17 mouse cellular contexts compared by ENCODE assay signal in the genomic region with DNA sequence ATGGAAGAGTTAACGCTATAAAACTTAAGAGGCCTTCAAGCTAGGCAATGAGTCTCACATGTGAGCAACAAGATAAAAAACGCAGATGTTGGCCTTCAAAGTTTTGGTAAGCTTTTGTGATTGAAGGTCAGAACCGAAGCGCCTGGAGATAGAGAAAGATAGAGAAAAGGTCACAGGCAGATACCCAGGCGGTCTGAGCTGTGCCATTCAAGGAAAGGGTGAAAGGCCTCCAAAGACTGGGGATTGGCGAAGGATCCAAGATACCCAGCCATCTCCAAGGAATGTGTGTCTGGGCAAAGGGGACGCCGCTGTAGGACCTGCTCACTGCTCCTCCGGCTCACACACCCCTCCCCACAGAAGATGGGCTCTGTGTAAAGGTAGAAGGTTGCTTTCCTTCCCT. TPM values are rescaled to one million over a fixed set of nuclear protein-coding genes. Genes with fewer than 3 reads are reported as not detected.
DNase-seq lines count a peak whose midpoint lies in the region; ATAC-seq and TF ChIP-seq lines count a peak whose summit lies in the region.
"Had no signal": no experiment of that assay in that cellular context is flagged by ENCODE, and none has a peak within 500 bp of the region (broad histone marks: within the 10 kb centered on the region; RNA-seq: fewer than 3 reads in every experiment).

No protein-coding gene starts in this region.

- no peak for TF ChIP-seq CTCF in lung, postnatal 0 days (IDR thresholded peaks at IDR 0.05)
- TF ChIP-seq CTCF in lung, adult 2 months (IDR thresholded peaks at IDR 0.05; ENCODE audit: insufficient read depth, low read length) = no peak
- TF ChIP-seq CTCF in liver, postnatal 0 days (IDR thresholded peaks at IDR 0.05; ENCODE audit: low read depth) = no peak
- TF ChIP-seq CTCF in midbrain, postnatal 0 days (IDR thresholded peaks at IDR 0.05) = no peak

- H3K27me3 ChIP-seq in heart, embryonic 12.5 days (replicated peaks) = no peaks in the 10 kb centered on the region
- no peaks in the 10 kb centered on the region for H3K27me3 ChIP-seq in lung, postnatal 0 days (replicated peaks; ENCODE audit: insufficient read depth, low read length)
- no peaks in the 10 kb centered on the region for H3K27me3 ChIP-seq in liver, postnatal 0 days (ENCODE audit: insufficient read depth, low read length)
- H3K27me3 ChIP-seq in midbrain, postnatal 0 days (ENCODE audit: insufficient read depth, low read length) = no peaks in the 10 kb centered on the region
- H3K27me3 ChIP-seq: hindbrain, embryonic 15.5 days; neural tube, embryonic 15.5 days had no signal

- no peak for TF ChIP-seq POLR2A in lung, adult 2 months (IDR thresholded peaks at IDR 0.05; ENCODE audit: borderline replicate concordance, extremely low read depth, low read depth, low read length)

- no peak overlapping the region for H3K4me2 ChIP-seq in heart, embryonic 12.5 days
- H3K4me2 ChIP-seq in lung, postnatal 0 days (replicated peaks; ENCODE audit: low read depth, low read length) = no peak overlapping the region
- no peak overlapping the region for H3K4me2 ChIP-seq in liver, postnatal 0 days (ENCODE audit: low read depth, low read length)
- H3K4me2 ChIP-seq in midbrain, postnatal 0 days (ENCODE audit: low read depth, low read length, poor library complexity, severe bottlenecking) = no peak overlapping the region
- H3K4me2 ChIP-seq: hindbrain, embryonic 15.5 days; neural tube, embryonic 15.5 days had no signal

- ATAC-seq in heart, embryonic 12.5 days (ENCODE audit: insufficient number of reproducible peaks, low FRiP score) = no peak
- no peak for ATAC-seq in lung, postnatal 0 days
- ATAC-seq in liver, postnatal 0 days = no peak
- ATAC-seq in midbrain, postnatal 0 days (ENCODE audit: low FRiP score) = no peak
- ATAC-seq: activated CD4-positive, CD25-positive, alpha-beta regulatory T cell, adult 4 months; forebrain, embryonic 14.5 days had no signal

- no peak overlapping the region for H3K4me3 ChIP-seq in heart, embryonic 12.5 days
- no peak overlapping the region for H3K4me3 ChIP-seq in lung, postnatal 0 days (ENCODE audit: low read depth, low read length)
- H3K4me3 ChIP-seq in lung, adult 2 months (replicated peaks; ENCODE audit: extremely low read depth, low read depth, low read length) = no peak overlapping the region
- H3K4me3 ChIP-seq in liver, postnatal 0 days (ENCODE audit: low read depth, low read length) = no peak overlapping the region
- no peak overlapping the region for H3K4me3 ChIP-seq in midbrain, postnatal 0 days (ENCODE audit: low read depth, low read length)
- H3K4me3 ChIP-seq: hindbrain, embryonic 15.5 days; neural tube, embryonic 15.5 days had no signal

- TF ChIP-seq EP300 in lung, postnatal 0 days (IDR thresholded peaks at IDR 0.05) = no peak
- TF ChIP-seq EP300 in liver, postnatal 0 days (IDR thresholded peaks at IDR 0.05; ENCODE audit: low read depth) = no peak

- WGBS in heart, embryonic 12.5 days = 75% methylated on average over 9 of the region's 9 CpGs
- 90% methylated on average over 9 of the region's 9 CpGs for WGBS in lung, postnatal 0 days
- WGBS in lung, adult 2 months = 83% methylated on average over 9 of the region's 9 CpGs
- WGBS in liver, postnatal 0 days (ENCODE audit: insufficient replicate concordance) = 68% methylated on average over 9 of the region's 9 CpGs
- WGBS in midbrain, postnatal 0 days = 94% methylated on average over 9 of the region's 9 CpGs

- peak overlapping the region; percentile 99 for H3K27ac ChIP-seq in heart, embryonic 12.5 days (ENCODE audit: poor library complexity, severe bottlenecking)
- H3K27ac ChIP-seq in lung, postnatal 0 days (ENCODE audit: low read length) = peak overlapping the region; percentile 97
- H3K27ac ChIP-seq in liver, postnatal 0 days (ENCODE audit: low read depth) = peak overlapping the region; percentile 98
- no peak overlapping the region for H3K27ac ChIP-seq in midbrain, postnatal 0 days (ENCODE audit: low read depth, low read length)
- H3K27ac ChIP-seq: macrophage had no signal

- peaks cover 18% of the 10 kb centered on the region for H3K36me3 ChIP-seq in heart, embryonic 12.5 days
- H3K36me3 ChIP-seq in lung, postnatal 0 days (ENCODE audit: insufficient read depth, low read length) = no peaks in the 10 kb centered on the region
- H3K36me3 ChIP-seq in liver, postnatal 0 days (replicated peaks; ENCODE audit: insufficient read depth, low read length) = peaks cover 11% of the 10 kb centered on the region
- H3K36me3 ChIP-seq in midbrain, postnatal 0 days (ENCODE audit: insufficient read depth, low read length) = peaks cover 37% of the 10 kb centered on the region

- peak overlapping the region; percentile 52; the same call in 1 of the 2 replicates for H3K9ac ChIP-seq in heart, embryonic 12.5 days
- H3K9ac ChIP-seq in lung, postnatal 0 days (replicated peaks; ENCODE audit: low read depth) = no peak overlapping the region
- no peak overlapping the region for H3K9ac ChIP-seq in liver, postnatal 0 days (replicated peaks)
- H3K9ac ChIP-seq in midbrain, postnatal 0 days (replicated peaks; ENCODE audit: low read length, poor library complexity, severe bottlenecking) = no peak overlapping the region
- H3K9ac ChIP-seq: hindbrain, embryonic 15.5 days; neural tube, embryonic 15.5 days had no signal

- no peak for DNase-seq in heart, adult 8-10 months (ENCODE audit: low spot score)
- no peak for DNase-seq in lung, postnatal 0 days (ENCODE audit: low spot score)
- no peak for DNase-seq in lung, adult 2 months
- peak; percentile 14 for DNase-seq in induced T-regulatory cell, adult 2 months (ENCODE audit: low read depth)
- no peak for DNase-seq in liver, postnatal 0 days
- no peak for DNase-seq in spleen, postnatal 14 days (ENCODE audit: low spot score in 2 of 2)
- no peak for DNase-seq in midbrain, postnatal 0 days (ENCODE audit: low spot score)
- DNase-seq: gastrocnemius, postnatal 14 days; kidney, postnatal 10 days had no signal

- no peaks in the 10 kb centered on the region for H3K9me3 ChIP-seq in heart, embryonic 12.5 days (replicated peaks)
- H3K9me3 ChIP-seq in lung, postnatal 0 days (ENCODE audit: low read length) = no peaks in the 10 kb centered on the region
- H3K9me3 ChIP-seq in liver, postnatal 0 days (ENCODE audit: low read length) = no peaks in the 10 kb centered on the region
- no peaks in the 10 kb centered on the region for H3K9me3 ChIP-seq in midbrain, postnatal 0 days (ENCODE audit: low read length)
- H3K9me3 ChIP-seq: hindbrain, embryonic 15.5 days; limb, embryonic 10.5 days; neural tube, embryonic 15.5 days had no signal

- peaks cover 66% of the 10 kb centered on the region for H3K4me1 ChIP-seq in heart, embryonic 12.5 days (replicated peaks)
- peaks cover 39% of the 10 kb centered on the region for H3K4me1 ChIP-seq in lung, postnatal 0 days (ENCODE audit: insufficient read depth, low read depth, low read length)
- H3K4me1 ChIP-seq in lung, adult 2 months (ENCODE audit: control insufficient read depth, insufficient read depth, low read length) = peaks cover 46% of the 10 kb centered on the region
- H3K4me1 ChIP-seq in liver, postnatal 0 days (ENCODE audit: insufficient read depth) = peaks cover 54% of the 10 kb centered on the region
- peaks cover 3% of the 10 kb centered on the region for H3K4me1 ChIP-seq in midbrain, postnatal 0 days (ENCODE audit: insufficient read depth, low read length)

RNA-seq across cellular contexts. Expression of a gene that starts 4.8 kb away (rescaled TPM):
- polyA plus RNA-seq in heart, embryonic 12.5 days (2016; fragmentation: Nextera tagmentation; extraction: Ambion mirVana) = 17.5 and 18.1 TPM in 2 replicates
- 10 to 100 TPM in 1 of 4 experiments, 1 to 10 TPM in 3; 7.3 to 10.1 (median 7.8) TPM for total RNA-seq in heart, adult 8-10 months (2022)
- polyA plus RNA-seq in lung, postnatal 0 days (2015; fragmentation: Nextera tagmentation; extraction: Ambion mirVana) = 18.9 and 21.9 TPM in 2 replicates
- 32.2 and 33.5 TPM in 2 replicates for polyA plus RNA-seq in lung, adult 2 months (2012; rRNA removed)
- polyA plus RNA-seq in liver, postnatal 0 days (2015; fragmentation: Nextera tagmentation; extraction: Ambion mirVana) = 19.1 and 19.3 TPM in 2 replicates
- total RNA-seq in midbrain, postnatal 0 days (2014; rRNA removed) = 20.9 and 22.2 TPM in 2 replicates
- polyA plus RNA-seq in midbrain, postnatal 0 days (2015; fragmentation: Nextera tagmentation; extraction: Ambion mirVana) = 16.0 and 16.6 TPM in 2 replicates

RNA-seq across cellular contexts. Expression of a gene that starts 13.2 kb away (rescaled TPM):
- polyA plus RNA-seq in heart, embryonic 12.5 days (2016; fragmentation: Nextera tagmentation; extraction: Ambion mirVana) = not detected in 2 replicates
- total RNA-seq in heart, adult 8-10 months (2022) = 1 to 10 TPM in 1 of 4 experiments, under 1 TPM in 3; 0.22 to 1.5 (median 0.52) TPM
- polyA plus RNA-seq in lung, postnatal 0 days (2015; fragmentation: Nextera tagmentation; extraction: Ambion mirVana) = 0.10 and 0.17 TPM in 2 replicates
- 0.17 and 0.29 TPM in 2 replicates for polyA plus RNA-seq in lung, adult 2 months (2012; rRNA removed)
- 0.23 and 0.33 TPM in 2 replicates for polyA plus RNA-seq in liver, postnatal 0 days (2015; fragmentation: Nextera tagmentation; extraction: Ambion mirVana)
- 0.27 TPM in 1 of 2 replicates, not detected in the other for total RNA-seq in midbrain, postnatal 0 days (2014; rRNA removed)
- not detected in 2 replicates for polyA plus RNA-seq in midbrain, postnatal 0 days (2015; fragmentation: Nextera tagmentation; extraction: Ambion mirVana)
- polyA plus RNA-seq: activated CD4-positive, CD25-positive, alpha-beta regulatory T cell, adult 4 months; embryonic facial prominence, embryonic 14.5 days; forebrain, embryonic 14.5 days; limb, embryonic 10.5 days had no signal

RNA-seq across cellular contexts. Expression of a gene that starts 17.4 kb away (rescaled TPM):
- 27.2 and 30.4 TPM in 2 replicates for polyA plus RNA-seq in heart, embryonic 12.5 days (2016; fragmentation: Nextera tagmentation; extraction: Ambion mirVana)
- total RNA-seq in heart, adult 8-10 months (2022) = 10 to 100 TPM; 14.5 to 21.0 (median 17.6) TPM
- 30.5 TPM in 2 replicates for polyA plus RNA-seq in lung, postnatal 0 days (2015; fragmentation: Nextera tagmentation; extraction: Ambion mirVana)
- polyA plus RNA-seq in lung, adult 2 months (2012; rRNA removed) = 40.2 and 43.9 TPM in 2 replicates
- polyA plus RNA-seq in liver, postnatal 0 days (2015; fragmentation: Nextera tagmentation; extraction: Ambion mirVana) = 38.5 and 42.9 TPM in 2 replicates
- 41.8 and 48.7 TPM in 2 replicates for total RNA-seq in midbrain, postnatal 0 days (2014; rRNA removed)
- 31.5 and 34.1 TPM in 2 replicates for polyA plus RNA-seq in midbrain, postnatal 0 days (2015; fragmentation: Nextera tagmentation; extraction: Ambion mirVana)

RNA-seq across cellular contexts. Expression of a gene that starts 22.1 kb away (rescaled TPM):
- polyA plus RNA-seq in heart, embryonic 12.5 days (2016; fragmentation: Nextera tagmentation; extraction: Ambion mirVana) = 36.2 and 37.3 TPM in 2 replicates
- total RNA-seq in heart, adult 8-10 months (2022) = 10 to 100 TPM; 15.5 to 24.4 (median 20.0) TPM
- polyA plus RNA-seq in lung, postnatal 0 days (2015; fragmentation: Nextera tagmentation; extraction: Ambion mirVana) = 42.5 and 44.5 TPM in 2 replicates
- 25.5 and 47.0 TPM in 2 replicates for polyA plus RNA-seq in lung, adult 2 months (2012; rRNA removed)
- 24.1 and 26.1 TPM in 2 replicates for polyA plus RNA-seq in liver, postnatal 0 days (2015; fragmentation: Nextera tagmentation; extraction: Ambion mirVana)
- total RNA-seq in midbrain, postnatal 0 days (2014; rRNA removed) = 60.7 and 61.3 TPM in 2 replicates
- polyA plus RNA-seq in midbrain, postnatal 0 days (2015; fragmentation: Nextera tagmentation; extraction: Ambion mirVana) = 64.1 and 67.8 TPM in 2 replicates

RNA-seq across cellular contexts. Expression of a gene that starts 30.2 kb away (rescaled TPM):
- 20.8 and 21.3 TPM in 2 replicates for polyA plus RNA-seq in heart, embryonic 12.5 days (2016; fragmentation: Nextera tagmentation; extraction: Ambion mirVana)
- total RNA-seq in heart, adult 8-10 months (2022) = 1 to 10 TPM; 2.3 to 3.1 (median 2.8) TPM
- polyA plus RNA-seq in lung, postnatal 0 days (2015; fragmentation: Nextera tagmentation; extraction: Ambion mirVana) = 9.8 and 10.4 TPM in 2 replicates
- polyA plus RNA-seq in lung, adult 2 months (2012; rRNA removed) = 1.5 and 2.1 TPM in 2 replicates
- 8.1 and 8.2 TPM in 2 replicates for polyA plus RNA-seq in liver, postnatal 0 days (2015; fragmentation: Nextera tagmentation; extraction: Ambion mirVana)
- 5.3 and 6.9 TPM in 2 replicates for total RNA-seq in midbrain, postnatal 0 days (2014; rRNA removed)
- 8.9 and 10.3 TPM in 2 replicates for polyA plus RNA-seq in midbrain, postnatal 0 days (2015; fragmentation: Nextera tagmentation; extraction: Ambion mirVana)
